Mouse (Mus musculus): ENCODE measurements at regions not wholly inside any gene's neighbourhood (a gene's known extent, or its start where the extent isn't known, plus 50 kb on each side); places are given as distances from the start of the nearest gene placed in this dataset.
A peak's percentile ranks its signal among the peaks of the same experiment; 100 is the strongest.

DNA sequence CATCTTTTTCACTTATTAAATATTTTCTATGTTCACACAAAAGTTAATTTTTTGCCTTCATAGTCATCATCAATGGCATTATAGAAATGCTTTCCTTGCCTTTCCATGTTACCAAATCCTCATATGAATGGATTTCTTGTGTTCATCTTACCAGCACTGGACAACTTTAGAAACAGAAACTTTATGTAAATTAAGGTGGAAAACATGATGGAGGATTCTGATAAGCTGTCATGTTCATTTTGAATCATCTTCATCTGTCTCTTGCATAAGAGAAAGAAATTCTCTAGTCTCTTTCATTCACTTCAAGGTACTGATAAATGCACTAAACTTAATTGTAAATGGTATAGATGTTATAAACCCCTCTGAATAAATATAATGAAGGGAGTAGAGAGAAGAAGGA, 305.4 kb downstream of the Fgf10 start:
- no peaks in the 10 kb centered on the region for H3K4me1 ChIP-seq (ENCODE audit: control insufficient read depth, insufficient read depth, low read length)
- DNase-seq (ENCODE audit: low spot score) (no peak), ATAC-seq (ENCODE audit: low read depth) (no peak)
- H3K9me3 ChIP-seq (ENCODE audit: control insufficient read depth, low read length) = no peaks in the 10 kb centered on the region
- H3K27me3 ChIP-seq (replicated peaks; ENCODE audit: control insufficient read depth, insufficient read depth, low read length) = no peaks in the 10 kb centered on the region
- no peaks in the 10 kb centered on the region for H3K36me3 ChIP-seq (ENCODE audit: control insufficient read depth, insufficient read depth, low read length)
- H3K27ac ChIP-seq (replicated peaks; ENCODE audit: low read depth, low read length) = no peak overlapping the region
- H3K4me3 ChIP-seq (ENCODE audit: low read depth, low read length) = no peak overlapping the region
- no peak overlapping the region for H3K4me2 ChIP-seq (ENCODE audit: low read depth, low read length)
- no peak overlapping the region for H3K9ac ChIP-seq (ENCODE audit: low read depth, low read length)

- Histone ChIP-seq H3K9me3 (ENCODE audit: control insufficient read depth, low read length) (no peaks in the 10 kb centered on the region), H3K4me1 (ENCODE audit: control insufficient read depth, insufficient read depth, low read length) (no peaks in the 10 kb centered on the region), H3K4me2 (ENCODE audit: low read depth, low read length) (no peak overlapping the region), H3K4me3 (ENCODE audit: low read depth, low read length) (no peak overlapping the region), H3K27ac (replicated peaks; ENCODE audit: low read depth, low read length) (no peak overlapping the region), H3K36me3 (ENCODE audit: control insufficient read depth, insufficient read depth, low read length) (no peaks in the 10 kb centered on the region), H3K9ac (ENCODE audit: low read depth, low read length) (no peak overlapping the region), H3K27me3 (replicated peaks; ENCODE audit: control insufficient read depth, insufficient read depth, low read length) (no peaks in the 10 kb centered on the region)
- DNase-seq (ENCODE audit: low spot score) = no peak
- no peak for ATAC-seq (ENCODE audit: low read depth)
- 86% methylated on average over 1 of the region's 1 CpGs for WGBS
Measured at GRCm38 (mm10) chr13:118975519-118975918, 305.9 kb downstream of the Fgf10 start.

DNA sequence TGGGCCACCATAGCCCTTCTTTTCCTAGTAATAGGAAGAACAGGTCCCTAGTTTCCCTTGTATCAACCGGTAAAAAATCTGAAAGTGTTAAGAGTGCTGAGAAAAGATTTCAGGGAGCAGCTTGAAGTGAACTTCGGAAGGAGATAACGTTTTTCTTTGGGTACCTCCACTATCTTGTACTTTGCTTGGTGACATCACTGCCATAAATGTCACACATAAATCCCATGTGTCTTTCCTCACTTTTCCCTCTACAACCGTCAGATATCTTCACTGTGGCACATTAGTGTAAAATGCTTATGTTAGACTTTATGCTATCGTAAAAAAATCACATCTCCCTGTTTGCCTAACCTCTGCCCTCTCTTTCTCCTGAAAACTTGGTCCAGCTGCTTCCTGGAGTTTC, 309.9 kb downstream of the Fgf10 start:
- ATAC-seq (ENCODE audit: low read depth) (no peak), DNase-seq (ENCODE audit: low spot score) (no peak)
- Histone ChIP-seq H3K9me3 (ENCODE audit: control insufficient read depth, low read length) (no peaks in the 10 kb centered on the region), H3K4me3 (ENCODE audit: low read depth, low read length) (no peak overlapping the region), H3K4me2 (ENCODE audit: low read depth, low read length) (no peak overlapping the region), H3K9ac (ENCODE audit: low read depth, low read length) (no peak overlapping the region), H3K36me3 (ENCODE audit: control insufficient read depth, insufficient read depth, low read length) (no peaks in the 10 kb centered on the region), H3K27ac (replicated peaks; ENCODE audit: low read depth, low read length) (no peak overlapping the region), H3K27me3 (replicated peaks; ENCODE audit: control insufficient read depth, insufficient read depth, low read length) (no peaks in the 10 kb centered on the region), H3K4me1 (ENCODE audit: control insufficient read depth, insufficient read depth, low read length) (peaks cover 5% of the 10 kb centered on the region; the same call in 1 of the 2 replicates)
- WGBS = 75% methylated on average over 5 of the region's 5 CpGs

GRCm38 (mm10) chr13:118981196-118981810, 311.7 kb downstream of the Fgf10 start:
- Histone ChIP-seq H3K9ac (ENCODE audit: low read depth, low read length) (no peak overlapping the region), H3K4me2 (ENCODE audit: low read depth, low read length) (no peak overlapping the region), H3K4me3 (ENCODE audit: low read depth, low read length) (no peak overlapping the region), H3K27me3 (replicated peaks; ENCODE audit: control insufficient read depth, insufficient read depth, low read length) (no peaks in the 10 kb centered on the region), H3K36me3 (ENCODE audit: control insufficient read depth, insufficient read depth, low read length) (no peaks in the 10 kb centered on the region), H3K9me3 (ENCODE audit: control insufficient read depth, low read length) (no peaks in the 10 kb centered on the region), H3K4me1 (ENCODE audit: control insufficient read depth, insufficient read depth, low read length) (peaks cover 5% of the 10 kb centered on the region; the same call in 1 of the 2 replicates), H3K27ac (replicated peaks; ENCODE audit: low read depth, low read length) (no peak overlapping the region)
- 72% methylated on average over 10 of the region's 10 CpGs for WGBS
- DNase-seq (ENCODE audit: low spot score) (peak; percentile 40), ATAC-seq (ENCODE audit: low read depth) (peak; percentile 41; the same call in 1 of the 2 replicates)

DNA sequence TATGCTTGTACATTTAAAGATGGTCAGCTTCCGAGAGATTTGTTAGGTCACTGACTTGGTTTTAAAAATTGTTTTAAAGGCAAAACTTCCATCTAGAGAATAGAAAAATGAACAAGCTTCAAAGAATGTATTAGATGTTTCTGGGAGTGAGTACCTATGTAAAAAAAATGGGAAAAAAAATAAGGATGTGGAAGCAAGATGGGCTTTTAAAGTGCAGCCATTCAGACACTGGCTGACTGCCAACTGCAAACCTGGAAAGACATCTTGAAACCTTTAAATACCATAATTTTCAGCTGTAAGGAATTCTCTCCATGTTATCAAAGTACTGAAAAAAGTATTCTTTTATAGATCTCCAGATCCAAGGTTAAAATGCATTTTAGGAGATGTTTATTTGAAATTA, 315.7 kb downstream of the Fgf10 start:
- DNase-seq (ENCODE audit: low spot score) (peak; percentile 56), ATAC-seq (ENCODE audit: low read depth) (no peak)
- no peak overlapping the region for H3K4me3 ChIP-seq (ENCODE audit: low read depth, low read length)
- peaks cover 5% of the 10 kb centered on the region; the same call in 1 of the 2 replicates for H3K4me1 ChIP-seq (ENCODE audit: control insufficient read depth, insufficient read depth, low read length)
- H3K27ac ChIP-seq (replicated peaks; ENCODE audit: low read depth, low read length) = no peak overlapping the region
- no peaks in the 10 kb centered on the region for H3K9me3 ChIP-seq (ENCODE audit: control insufficient read depth, low read length)
- WGBS = 50% methylated on average over 1 of the region's 1 CpGs
- no peaks in the 10 kb centered on the region for H3K27me3 ChIP-seq (replicated peaks; ENCODE audit: control insufficient read depth, insufficient read depth, low read length)
- H3K4me2 ChIP-seq (ENCODE audit: low read depth, low read length) = no peak overlapping the region
- H3K9ac ChIP-seq (ENCODE audit: low read depth, low read length) = no peak overlapping the region
- H3K36me3 ChIP-seq (ENCODE audit: control insufficient read depth, insufficient read depth, low read length) = no peaks in the 10 kb centered on the region

DNA sequence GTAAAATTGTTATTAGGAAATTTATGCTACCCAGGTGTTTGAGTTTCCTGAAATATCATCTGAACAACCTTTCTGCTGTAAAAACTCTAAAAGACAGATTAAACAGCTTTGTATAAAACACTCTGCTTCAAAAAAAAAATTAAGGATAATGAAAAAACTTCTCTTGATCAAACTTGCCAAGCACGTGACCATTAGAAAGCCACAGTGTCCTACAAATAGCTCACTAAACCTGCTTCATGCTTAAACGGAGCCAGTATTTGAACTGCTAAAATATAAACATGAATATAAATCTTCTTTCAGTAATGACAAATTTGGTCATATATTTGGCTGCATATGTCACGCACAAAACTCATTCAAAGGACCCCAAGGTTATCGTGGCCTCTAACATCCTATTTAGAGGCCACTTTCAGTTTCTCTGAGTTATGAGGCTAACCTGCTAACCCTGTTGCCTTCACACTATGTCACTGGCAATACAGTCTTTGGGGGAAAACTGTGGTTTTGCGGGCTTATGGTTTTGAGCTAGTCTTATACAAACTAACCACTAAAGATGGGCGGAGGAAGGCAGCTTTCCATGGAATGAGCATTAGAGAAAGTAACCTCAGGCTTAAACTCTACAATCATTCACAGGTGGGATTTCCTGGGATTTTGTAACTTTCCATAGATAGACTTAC, 355.8 kb downstream of the Fgf10 start:
- Histone ChIP-seq H3K27me3 (replicated peaks; ENCODE audit: control insufficient read depth, insufficient read depth, low read length) (no peaks in the 10 kb centered on the region), H3K4me1 (ENCODE audit: control insufficient read depth, insufficient read depth, low read length) (no peaks in the 10 kb centered on the region), H3K9ac (ENCODE audit: low read depth, low read length) (no peak overlapping the region), H3K4me2 (ENCODE audit: low read depth, low read length) (no peak overlapping the region), H3K4me3 (ENCODE audit: low read depth, low read length) (no peak overlapping the region), H3K9me3 (ENCODE audit: control insufficient read depth, low read length) (no peaks in the 10 kb centered on the region), H3K36me3 (ENCODE audit: control insufficient read depth, insufficient read depth, low read length) (no peaks in the 10 kb centered on the region), H3K27ac (replicated peaks; ENCODE audit: low read depth, low read length) (no peak overlapping the region)
- no peak for ATAC-seq (ENCODE audit: low read depth)
- peak; percentile 72 for DNase-seq (ENCODE audit: low spot score)
- WGBS = 75% methylated on average over 6 of the region's 6 CpGs

- DNase-seq (ENCODE audit: low spot score) (no peak), ATAC-seq (ENCODE audit: low read depth) (no peak)
- no peaks in the 10 kb centered on the region for H3K36me3 ChIP-seq (ENCODE audit: control insufficient read depth, insufficient read depth, low read length)
- no peaks in the 10 kb centered on the region for H3K4me1 ChIP-seq (ENCODE audit: control insufficient read depth, insufficient read depth, low read length)
- WGBS = 90% methylated on average over 1 of the region's 1 CpGs
- no peak overlapping the region for H3K27ac ChIP-seq (replicated peaks; ENCODE audit: low read depth, low read length)
- no peak overlapping the region for H3K4me2 ChIP-seq (ENCODE audit: low read depth, low read length)
- H3K9ac ChIP-seq (ENCODE audit: low read depth, low read length) = no peak overlapping the region
- no peaks in the 10 kb centered on the region for H3K9me3 ChIP-seq (ENCODE audit: control insufficient read depth, low read length)
- no peaks in the 10 kb centered on the region for H3K27me3 ChIP-seq (replicated peaks; ENCODE audit: control insufficient read depth, insufficient read depth, low read length)
- H3K4me3 ChIP-seq (ENCODE audit: low read depth, low read length) = no peak overlapping the region
Measured at GRCm38 (mm10) chr13:119039616-119040015, 370.0 kb downstream of the Fgf10 start.

GRCm38 (mm10) chr13:119045112-119045511, 375.5 kb downstream of the Fgf10 start:
- 60% methylated on average over 1 of the region's 1 CpGs for WGBS
- H3K27me3 ChIP-seq (replicated peaks; ENCODE audit: control insufficient read depth, insufficient read depth, low read length) = no peaks in the 10 kb centered on the region
- ATAC-seq (ENCODE audit: low read depth) = no peak
- H3K9ac ChIP-seq (ENCODE audit: low read depth, low read length) = no peak overlapping the region
- no peaks in the 10 kb centered on the region for H3K4me1 ChIP-seq (ENCODE audit: control insufficient read depth, insufficient read depth, low read length)
- no peaks in the 10 kb centered on the region for H3K36me3 ChIP-seq (ENCODE audit: control insufficient read depth, insufficient read depth, low read length)
- H3K4me2 ChIP-seq (ENCODE audit: low read depth, low read length) = no peak overlapping the region
- no peaks in the 10 kb centered on the region for H3K9me3 ChIP-seq (ENCODE audit: control insufficient read depth, low read length)
- H3K4me3 ChIP-seq (ENCODE audit: low read depth, low read length) = no peak overlapping the region
- no peak overlapping the region for H3K27ac ChIP-seq (replicated peaks; ENCODE audit: low read depth, low read length)
- DNase-seq (ENCODE audit: low spot score) = no peak

Data from embryonic facial prominence, embryonic 14.5 days (tissue).